Mouse (Mus musculus) ES-E14 (cell line): Measurements from ENCODE around the gene E030018B13Rik. TPM values are rescaled to one million over a fixed set of nuclear protein-coding genes. Genes with fewer than 3 reads are reported as not detected.

Source experiments
- DNase-seq: peaks from one replicate; pipeline ENCODE4 v3.0.0-alpha.2; 2013; ENCODE audit warnings: low read depth, low spot score
- H3K27ac ChIP-seq: 2 replicates; pipeline ENCODE4 v1.5.1; 2012; ENCODE audit warnings: low read depth, mild to moderate bottlenecking, low read length, moderate library complexity, mixed read lengths; ENCODE audit not compliant: poor library complexity, insufficient read depth, severe bottlenecking
- H3K36me3 ChIP-seq: 2 replicates; pipeline ENCODE4 v1.6.1; 2012; ENCODE audit warnings: mild to moderate bottlenecking, low read length, moderate library complexity, mixed read lengths; ENCODE audit not compliant: control insufficient read depth, poor library complexity, insufficient read depth, severe bottlenecking
- H3K4me1 ChIP-seq, 2 experiments: fragments of 150-350 bp in 1 of 2; sonication (generic) in 1 of 2; 2 replicates each; pipeline ENCODE4 v1.6.1; 2012; ENCODE audit warnings: low read length in 2 of 2, mild to moderate bottlenecking in 1 of 2, mixed read lengths in 1 of 2; ENCODE audit not compliant: control insufficient read depth in 2 of 2, insufficient read depth in 2 of 2, poor library complexity in 1 of 2
- H3K4me3 ChIP-seq, 2 experiments: fragments of 150-350 bp in 1 of 2; sonication (generic) in 1 of 2; 2 replicates each; pipeline ENCODE4 v1.5.1; 2012; ENCODE audit warnings: low read length in 2 of 2, low read depth in 1 of 2, mild to moderate bottlenecking in 1 of 2, mixed read lengths in 1 of 2; ENCODE audit not compliant: insufficient read depth in 1 of 2, poor library complexity in 1 of 2, severe bottlenecking in 1 of 2
- H3K9ac ChIP-seq: 2 replicates; pipeline ENCODE4 v1.6.1; 2012; ENCODE audit warnings: low read depth, mild to moderate bottlenecking, low read length, mixed read lengths; ENCODE audit not compliant: poor library complexity, insufficient read depth, severe bottlenecking
- H3K9me3 ChIP-seq: fragments of 150-350 bp; sonication (generic); 2 replicates; pipeline ENCODE4 v1.6.1; 2012; ENCODE audit warnings: low read depth, mild to moderate bottlenecking, low read length; ENCODE audit not compliant: control insufficient read depth, insufficient read depth
- CHD2 ChIP-seq: IDR thresholded peaks from 2 replicates; pipeline ENCODE4 v1.6.1; 2014; ENCODE audit warnings: mild to moderate bottlenecking, low read depth, low read length, inconsistent platforms
- HCFC1 ChIP-seq: IDR thresholded peaks from 2 replicates; pipeline ENCODE4 v1.6.1; 2012; ENCODE audit warnings: low read length, inconsistent platforms, borderline replicate concordance; ENCODE audit not compliant: insufficient read depth
- MAFK ChIP-seq: IDR thresholded peaks from 2 replicates; pipeline ENCODE4 v1.6.1; 2014; ENCODE audit warnings: mild to moderate bottlenecking, low read depth, low read length, inconsistent platforms; ENCODE audit not compliant: insufficient read depth
- ZC3H11A ChIP-seq: IDR thresholded peaks from 2 replicates; pipeline ENCODE4 v1.6.1; 2012; ENCODE audit warnings: low read depth, mild to moderate bottlenecking, inconsistent platforms, low read length, borderline replicate concordance
- ZNF384 ChIP-seq: IDR thresholded peaks from 2 replicates; pipeline ENCODE4 v1.6.1; 2012; ENCODE audit warnings: low read depth, low read length, inconsistent platforms
- in situ Hi-C, 2 experiments: fragments of 600-800 bp; cut with MboI; formaldehyde crosslinking; loops; one replicate each; pipeline ENCODE4 v1.15.1; 2025; ENCODE audit warnings: low sequenced_read_pairs in 2 of 2, inconsistent platforms in 1 of 2; ENCODE audit not compliant: unreplicated experiment in 2 of 2
- total RNA-seq: library from RNA; depleted of rRNA; stranded (reverse); fragments of 300-350 nt; gene quantifications from 2 replicates; pipeline ENCODE4 v1.2.3, GENCODE M21; 2012

Gene E030018B13Rik
- total RNA-seq, 1 experiment = not detected

DNA sequence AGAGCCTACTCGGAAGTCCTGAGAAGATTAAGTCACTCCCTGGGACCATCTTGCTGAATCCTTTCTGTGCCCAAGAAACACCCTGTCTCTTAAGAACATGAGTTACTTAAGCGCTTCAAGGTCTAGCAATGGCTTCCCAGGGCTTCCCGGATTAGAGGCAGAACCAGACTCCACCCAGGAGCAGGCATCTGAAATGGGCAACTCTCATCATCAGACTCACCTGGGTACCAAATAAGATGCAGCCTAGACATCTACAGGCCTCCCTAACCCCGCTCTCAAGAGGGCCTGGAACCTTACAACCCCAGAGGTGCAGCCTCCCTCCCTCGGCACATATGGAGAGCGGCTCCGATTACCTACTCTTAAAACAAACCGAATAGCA is 19.1 kb downstream of the E030018B13Rik start:
- no peak overlapping the region; the same call in 1 of the 2 replicates for H3K27ac ChIP-seq
- H3K4me1 ChIP-seq = peaks cover 2 to 14% of the 10 kb centered on the region in 2 experiments; a peak in 3 of 4 replicates
- no peak for DNase-seq
- peak overlapping the region; percentile 83 to 94 for H3K4me3 ChIP-seq
- H3K9ac ChIP-seq = peak overlapping the region; percentile 44
- H3K36me3 ChIP-seq = peaks cover 6% of the 10 kb centered on the region; the same call in 1 of the 2 replicates
- in situ Hi-C loops = no loop called here
- no peaks in the 10 kb centered on the region for H3K9me3 ChIP-seq
- no peak for TF ChIP-seq HCFC1
- TF ChIP-seq ZC3H11A = no peak
- TF ChIP-seq MAFK = no peak
- TF ChIP-seq CHD2 = no peak
- no peak for TF ChIP-seq ZNF384

GRCm38 (mm10) chr7:63936188-63936985 is 19.7 kb downstream of the E030018B13Rik start:
- in situ Hi-C loops = no loop called here
- Histone ChIP-seq H3K9ac (peak overlapping the region; percentile 79), H3K4me3 (peak overlapping the region; percentile 83 to 94), H3K27ac (peak overlapping the region; percentile 46), H3K4me1 (peaks cover 2 to 14% of the 10 kb centered on the region in 2 experiments; a peak in 2 of 4 replicates), H3K9me3 (no peaks in the 10 kb centered on the region), H3K36me3 (peaks cover 6% of the 10 kb centered on the region; the same call in 1 of the 2 replicates)
- no peak for TF ChIP-seq ZC3H11A
- no peak for TF ChIP-seq MAFK
- TF ChIP-seq CHD2 = no peak
- no peak for TF ChIP-seq HCFC1
- TF ChIP-seq ZNF384 = no peak
- DNase-seq = peak; percentile 78

DNA sequence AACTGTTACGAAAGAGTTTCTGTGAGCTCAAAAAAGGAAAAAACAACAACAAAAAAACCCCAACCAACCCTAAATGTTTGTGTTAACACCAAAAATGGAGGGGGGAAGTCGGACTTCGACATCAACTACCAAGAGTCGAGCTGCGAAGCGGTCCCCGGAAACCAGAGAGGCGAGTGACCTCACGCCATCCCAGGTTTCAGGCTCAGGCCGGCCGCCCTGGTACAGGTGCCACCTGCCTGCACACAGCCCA is 20.3 kb downstream of the E030018B13Rik start:
- Histone ChIP-seq H3K36me3 (peaks cover 6% of the 10 kb centered on the region; the same call in 1 of the 2 replicates), H3K4me3 (peak overlapping the region; percentile 83 to 94), H3K27ac (peak overlapping the region; percentile 85), H3K4me1 (peaks cover 2 to 16% of the 10 kb centered on the region in 2 experiments; a peak in 2 of 4 replicates), H3K9me3 (no peaks in the 10 kb centered on the region), H3K9ac (peak overlapping the region; percentile 79)
- in situ Hi-C loops = no loop called here
- DNase-seq = no peak
- TF ChIP-seq MAFK (no peak), ZNF384 (no peak), ZC3H11A (no peak), CHD2 (no peak), HCFC1 (no peak)

- DNase-seq = peak; percentile 58
- TF ChIP-seq MAFK (no peak), CHD2 (no peak), ZC3H11A (no peak), HCFC1 (peak; percentile 27; the same call in 1 of the 2 replicates), ZNF384 (no peak)
- in situ Hi-C loops = no loop called here
- H3K4me3 ChIP-seq = peak overlapping the region; percentile 83 to 94
- H3K27ac ChIP-seq = peak overlapping the region; percentile 96
- H3K4me1 ChIP-seq = peaks cover 2 to 16% of the 10 kb centered on the region in 2 experiments; a peak in 2 of 4 replicates
- H3K9me3 ChIP-seq = no peaks in the 10 kb centered on the region
- peaks cover 6% of the 10 kb centered on the region; the same call in 1 of the 2 replicates for H3K36me3 ChIP-seq
- peak overlapping the region; percentile 92 for H3K9ac ChIP-seq
These were observed 20.8 kb downstream of the E030018B13Rik start for GRCm38 (mm10) chr7:63937236-63938065.
